Mouse (Mus musculus) midbrain, embryonic 10.5 days (tissue): ENCODE measurements around the gene Ets1. TPM values are rescaled to one million over a fixed set of nuclear protein-coding genes. Genes with fewer than 3 reads are reported as not detected.

ENCODE experiments used
- DNase-seq: peaks from one replicate; pipeline ENCODE4 v3.0.0-alpha.2; 2017; ENCODE audit warnings: low spot score
- H3K27ac ChIP-seq: fragments of 300-500 bp; sonication (generic); replicated peaks from 2 replicates; pipeline ENCODE4 v1.5.1; 2016; ENCODE audit warnings: mild to moderate bottlenecking
- H3K27me3 ChIP-seq: fragments of 300-500 bp; sonication (generic); 2 replicates; pipeline ENCODE4 v1.6.1; 2016; ENCODE audit warnings: low read depth, mild to moderate bottlenecking; ENCODE audit not compliant: poor library complexity, severe bottlenecking
- H3K36me3 ChIP-seq: fragments of 300-500 bp; sonication (generic); 2 replicates; pipeline ENCODE4 v1.6.1; 2016; ENCODE audit warnings: mild to moderate bottlenecking, moderate library complexity
- H3K4me1 ChIP-seq: fragments of 300-500 bp; sonication (generic); 2 replicates; pipeline ENCODE4 v1.6.1; 2016
- H3K4me3 ChIP-seq: fragments of 300-500 bp; sonication (generic); 2 replicates; pipeline ENCODE4 v1.5.1; 2016; ENCODE audit warnings: mild to moderate bottlenecking, moderate library complexity
- H3K9me3 ChIP-seq: fragments of 300-500 bp; sonication (generic); replicated peaks from 2 replicates; pipeline ENCODE4 v1.6.1; 2016; ENCODE audit warnings: mild to moderate bottlenecking
- WGBS: fragments of 180-500 bp; shearing (Covaris S2); methylation state at CpG from one replicate; pipeline ENCODE4 v1.1.7; 2016; 5-methylcytosine and 5-hydroxymethylcytosine counted together
- polyA plus RNA-seq: library from polyadenylated mRNA; unstranded; fragments of >200 nt; fragmentation: Nextera tagmentation; extraction: Ambion mirVana; gene quantifications from 2 replicates; pipeline ENCODE4 v1.2.1, GENCODE M21; 2016

The Ets1 gene
- polyA plus RNA-seq, 1 experiment from 2014 or later = 25.7 TPM

DNA sequence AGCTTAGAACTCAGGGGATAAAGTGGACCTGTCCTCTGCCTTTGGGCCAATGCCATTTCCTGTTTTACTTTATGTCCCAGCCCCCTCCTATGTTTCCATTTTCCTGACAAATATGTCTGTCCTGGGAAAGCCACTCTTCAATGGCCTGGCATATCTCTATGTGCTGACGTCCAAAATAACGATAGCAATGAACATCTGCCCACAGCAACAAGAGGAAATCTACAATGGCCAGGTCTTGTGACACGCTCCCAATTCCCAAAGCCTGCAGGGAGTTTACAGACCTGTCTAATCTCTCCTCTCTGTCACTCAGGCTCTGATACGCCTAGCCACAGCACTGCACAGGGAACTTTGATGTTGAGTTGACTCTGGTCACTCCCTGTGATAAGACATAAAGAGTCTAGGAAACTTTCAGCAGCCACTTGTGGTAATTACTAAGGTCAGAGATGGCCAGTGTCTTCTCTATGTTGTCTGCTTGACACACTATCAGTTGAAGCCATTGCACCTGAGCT is 124.7 kb downstream of the Ets1 start:
- no peak for DNase-seq
- WGBS = 89% methylated on average over 4 of the region's 4 CpGs
- Histone ChIP-seq H3K27me3 (no peaks in the 10 kb centered on the region), H3K36me3 (no peaks in the 10 kb centered on the region), H3K9me3 (no peaks in the 10 kb centered on the region), H3K27ac (no peak overlapping the region), H3K4me1 (peaks cover under 1% of the 10 kb centered on the region), H3K4me3 (no peak overlapping the region)

DNA sequence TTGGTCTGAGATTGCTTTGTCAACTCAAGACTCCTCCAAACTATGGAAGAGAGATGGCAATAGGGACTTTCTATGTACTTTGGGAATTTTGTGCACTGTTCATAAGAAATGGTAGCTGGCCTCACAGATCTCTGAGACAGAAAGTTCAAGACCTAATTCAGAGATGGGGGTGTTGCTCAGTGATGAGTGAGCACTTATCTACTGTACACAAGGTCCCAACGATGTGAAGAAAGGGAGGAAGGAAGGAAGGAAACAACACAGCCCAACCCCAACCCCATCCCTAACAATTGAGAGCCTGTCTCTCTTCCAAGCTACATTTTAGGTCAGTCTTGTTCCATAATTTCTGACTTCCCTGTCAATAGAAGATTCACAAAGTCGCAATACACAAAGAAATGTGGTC is 125.3 kb downstream of the Ets1 start:
- H3K27me3 ChIP-seq = no peaks in the 10 kb centered on the region
- no peaks in the 10 kb centered on the region for H3K9me3 ChIP-seq
- H3K4me1 ChIP-seq = no peaks in the 10 kb centered on the region
- no peaks in the 10 kb centered on the region for H3K36me3 ChIP-seq
- no peak overlapping the region for H3K4me3 ChIP-seq
- WGBS = 81% methylated on average over 2 of the region's 2 CpGs
- DNase-seq = no peak
- no peak overlapping the region for H3K27ac ChIP-seq

DNA sequence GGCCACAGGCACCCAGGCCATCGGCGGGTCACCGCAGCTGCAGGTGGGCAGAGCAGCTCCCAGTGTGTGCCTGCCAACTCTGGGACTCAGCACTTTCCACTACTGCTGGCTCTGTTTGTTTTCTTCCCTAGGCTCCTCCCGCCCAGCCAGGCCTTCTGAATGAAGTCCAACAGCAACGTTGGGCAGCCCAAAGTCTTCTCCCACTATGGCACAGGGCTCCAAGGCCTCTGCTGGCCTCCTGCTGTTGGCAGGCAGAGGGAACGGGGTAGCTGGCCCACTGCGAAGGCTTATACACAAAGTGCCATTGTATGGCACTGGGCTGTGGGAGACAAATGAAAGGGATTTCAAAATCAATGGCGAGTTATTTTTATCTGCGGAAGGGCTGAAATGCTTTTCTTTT is 128.4 kb downstream of the Ets1 start:
- H3K4me3 ChIP-seq = no peak overlapping the region
- H3K36me3 ChIP-seq = no peaks in the 10 kb centered on the region
- DNase-seq = no peak
- no peak overlapping the region for H3K27ac ChIP-seq
- WGBS = 75% methylated on average over 9 of the region's 9 CpGs
- H3K27me3 ChIP-seq = no peaks in the 10 kb centered on the region
- no peaks in the 10 kb centered on the region for H3K4me1 ChIP-seq
- H3K9me3 ChIP-seq = no peaks in the 10 kb centered on the region

DNA sequence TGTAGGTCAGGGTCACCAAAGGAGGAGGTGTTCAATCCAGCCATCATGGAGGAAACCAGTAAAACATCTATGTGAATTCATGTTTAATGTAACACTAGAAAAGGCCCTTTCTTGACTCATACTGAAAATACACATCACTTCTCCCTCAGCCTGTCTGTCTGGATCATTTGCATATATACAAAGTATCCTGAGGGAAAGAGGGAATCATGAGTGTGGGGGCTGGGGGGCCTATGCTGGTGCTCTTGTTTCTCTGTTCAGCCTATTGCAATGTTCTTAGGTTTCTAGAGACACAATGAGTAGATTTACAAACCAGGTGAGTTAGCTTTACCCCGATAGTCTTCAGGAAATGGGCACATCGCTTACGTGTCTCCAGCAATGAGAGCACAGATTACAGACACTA is 129.1 kb downstream of the Ets1 start:
- DNase-seq = no peak
- Histone ChIP-seq H3K4me1 (no peaks in the 10 kb centered on the region), H3K4me3 (no peak overlapping the region), H3K27ac (no peak overlapping the region), H3K36me3 (no peaks in the 10 kb centered on the region), H3K9me3 (no peaks in the 10 kb centered on the region), H3K27me3 (no peaks in the 10 kb centered on the region)
- WGBS = 94% methylated on average over 3 of the region's 3 CpGs

DNA sequence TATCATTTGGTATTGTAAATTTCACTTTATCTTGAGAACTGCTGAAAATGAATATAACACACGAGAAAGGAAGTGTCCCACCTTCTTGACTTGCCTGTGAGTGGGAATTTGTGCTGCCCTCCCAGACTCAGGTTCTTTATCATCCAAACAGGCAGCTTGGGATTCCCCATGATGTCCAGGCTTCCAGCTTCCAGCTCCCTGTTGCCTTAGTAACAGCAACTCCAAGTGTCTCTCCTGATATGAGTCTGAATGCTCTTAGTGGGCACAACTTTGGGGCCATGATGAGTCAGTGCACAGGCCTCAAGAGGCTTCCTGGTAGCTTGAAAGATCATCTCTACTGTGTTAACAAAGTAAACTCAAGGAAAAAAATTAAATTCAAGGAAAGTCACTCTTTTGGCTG is 142.8 kb downstream of the Ets1 start:
- Histone ChIP-seq H3K27me3 (no peaks in the 10 kb centered on the region), H3K27ac (no peak overlapping the region), H3K4me1 (no peaks in the 10 kb centered on the region), H3K9me3 (no peaks in the 10 kb centered on the region), H3K36me3 (no peaks in the 10 kb centered on the region), H3K4me3 (no peak overlapping the region)
- WGBS = 68% methylated on average over 1 of the region's 1 CpGs
- no peak for DNase-seq

DNA sequence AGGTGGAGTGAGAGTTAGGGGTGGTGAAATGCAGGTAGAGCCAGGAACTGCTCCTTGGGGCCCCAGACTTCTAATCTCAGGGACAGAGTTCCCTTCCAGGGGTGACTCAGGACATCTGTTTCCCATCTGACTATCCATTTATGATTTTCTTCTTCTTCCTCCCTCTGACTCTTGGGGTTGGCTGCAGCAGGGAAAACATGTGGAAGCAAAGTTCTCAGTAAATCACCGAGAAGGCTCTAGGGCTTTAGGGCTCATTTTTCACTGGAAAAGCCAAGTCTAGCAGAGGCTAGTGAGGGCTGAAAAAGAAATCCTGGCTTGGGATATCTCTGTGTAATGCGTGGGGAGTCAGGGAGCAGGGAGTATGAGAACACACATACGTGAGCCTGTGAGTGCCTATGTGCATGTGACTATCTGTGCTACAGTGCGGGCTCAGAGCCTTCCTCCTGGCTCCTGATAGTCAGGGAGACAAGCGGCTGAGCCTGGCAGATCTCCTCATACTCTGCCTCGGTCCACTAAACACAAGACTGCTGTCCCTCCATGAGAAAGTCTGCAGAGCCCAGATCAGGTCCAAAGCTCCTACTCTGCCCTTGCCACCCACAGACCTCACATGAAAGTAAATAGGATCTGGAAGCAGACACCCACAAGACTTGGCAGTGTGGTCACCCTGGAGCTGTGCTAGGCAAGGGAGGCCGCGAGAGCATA is 146.5 kb downstream of the Ets1 start:
- Histone ChIP-seq H3K4me3 (no peak overlapping the region), H3K9me3 (no peaks in the 10 kb centered on the region), H3K36me3 (no peaks in the 10 kb centered on the region), H3K4me1 (peaks cover 2% of the 10 kb centered on the region), H3K27ac (no peak overlapping the region), H3K27me3 (no peaks in the 10 kb centered on the region)
- DNase-seq = no peak
- 86% methylated on average over 8 of the region's 8 CpGs for WGBS

DNA sequence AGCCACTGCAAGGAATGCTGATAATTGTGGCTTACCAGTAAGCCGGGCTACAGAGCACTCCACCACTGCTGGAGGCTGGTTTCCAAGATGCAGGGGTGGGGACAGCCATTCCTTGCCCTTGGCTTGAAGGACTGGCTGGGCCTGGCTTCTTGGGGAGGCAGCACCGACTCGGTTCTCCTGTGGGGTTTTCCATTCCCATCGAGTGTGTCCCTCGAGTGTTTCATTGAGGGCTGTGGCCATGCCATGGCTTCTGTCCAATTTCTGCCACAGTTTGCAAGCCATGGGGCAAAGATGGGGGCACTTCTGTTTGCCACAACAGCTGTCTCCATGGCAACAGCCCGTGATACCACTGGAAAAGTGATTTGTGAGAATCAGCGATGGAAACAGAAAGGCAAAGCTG is 151.1 kb downstream of the Ets1 start:
- Histone ChIP-seq H3K9me3 (no peaks in the 10 kb centered on the region), H3K27ac (no peak overlapping the region), H3K4me1 (peaks cover 6% of the 10 kb centered on the region), H3K27me3 (no peaks in the 10 kb centered on the region), H3K36me3 (no peaks in the 10 kb centered on the region), H3K4me3 (no peak overlapping the region)
- 82% methylated on average over 7 of the region's 7 CpGs for WGBS
- no peak for DNase-seq

DNA sequence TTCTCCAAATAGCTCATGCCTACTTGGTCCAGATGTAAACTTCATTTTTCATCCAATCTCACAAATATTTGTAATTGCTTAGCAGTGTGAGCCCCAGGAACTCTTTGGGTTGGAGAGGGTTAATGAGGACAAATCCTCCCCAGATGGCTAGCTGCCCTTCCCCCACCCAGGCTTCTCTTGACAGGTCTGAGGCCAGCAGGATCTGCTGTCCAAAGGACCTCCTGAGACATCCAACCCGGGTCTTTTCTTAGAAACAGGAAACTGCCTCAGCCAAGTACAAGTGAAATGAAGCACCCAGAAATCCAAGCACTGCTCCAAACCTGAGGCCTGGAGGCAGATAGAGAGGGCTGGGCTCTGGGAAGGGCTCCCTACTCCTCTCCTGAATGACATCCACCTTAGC is 151.6 kb downstream of the Ets1 start:
- no peaks in the 10 kb centered on the region for H3K9me3 ChIP-seq
- no peak for DNase-seq
- H3K4me1 ChIP-seq = peaks cover 6% of the 10 kb centered on the region
- WGBS = 19% methylated on average over 1 of the region's 1 CpGs
- H3K36me3 ChIP-seq = no peaks in the 10 kb centered on the region
- H3K4me3 ChIP-seq = no peak overlapping the region
- H3K27ac ChIP-seq = no peak overlapping the region
- H3K27me3 ChIP-seq = no peaks in the 10 kb centered on the region

DNA sequence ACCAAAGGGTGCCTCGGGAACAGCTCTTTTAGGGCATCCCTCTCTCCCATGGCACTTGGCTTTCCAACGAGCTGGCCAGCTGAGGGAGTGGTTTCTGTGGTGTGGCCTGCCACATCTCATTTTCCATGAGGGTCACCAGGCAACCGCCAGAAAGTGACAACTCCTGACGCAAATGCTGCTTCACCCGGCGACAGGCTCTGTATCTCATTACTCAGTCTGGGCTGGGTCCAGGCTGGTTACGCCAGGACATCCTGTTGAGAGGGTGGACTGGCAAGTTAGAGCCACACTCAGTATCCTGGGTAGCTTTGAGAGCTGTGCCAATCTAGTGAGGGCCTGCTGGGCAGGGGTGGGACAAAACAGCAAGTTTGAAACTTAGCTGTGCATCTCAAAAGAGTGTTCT is 153.3 kb downstream of the Ets1 start:
- Histone ChIP-seq H3K27ac (no peak overlapping the region), H3K4me1 (peaks cover 6% of the 10 kb centered on the region), H3K9me3 (no peaks in the 10 kb centered on the region), H3K4me3 (no peak overlapping the region), H3K27me3 (no peaks in the 10 kb centered on the region), H3K36me3 (no peaks in the 10 kb centered on the region)
- DNase-seq = no peak
- 73% methylated on average over 7 of the region's 7 CpGs for WGBS

DNA sequence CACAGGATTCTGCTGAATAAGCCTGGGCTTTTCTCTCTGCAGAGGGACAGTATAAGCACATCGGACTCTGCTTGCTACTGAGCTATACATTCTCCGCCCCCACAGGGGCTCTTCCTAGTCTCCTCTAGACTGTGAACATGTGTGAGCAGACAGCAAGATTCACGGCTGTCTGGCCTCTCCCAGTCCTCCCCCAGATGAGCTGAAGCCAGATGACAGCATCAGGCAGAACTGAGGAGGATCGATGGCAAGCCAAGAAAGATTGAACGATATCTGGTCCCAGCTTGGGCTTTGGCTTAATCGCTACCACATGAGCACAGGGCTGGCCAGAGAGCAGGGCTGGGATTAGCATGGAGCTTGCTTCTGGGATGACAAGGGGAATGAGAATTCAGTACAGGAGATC is 155.7 kb downstream of the Ets1 start:
- peaks cover 6% of the 10 kb centered on the region for H3K4me1 ChIP-seq
- H3K36me3 ChIP-seq = no peaks in the 10 kb centered on the region
- 77% methylated on average over 6 of the region's 6 CpGs for WGBS
- no peak for DNase-seq
- no peak overlapping the region for H3K27ac ChIP-seq
- H3K9me3 ChIP-seq = no peaks in the 10 kb centered on the region
- no peak overlapping the region for H3K4me3 ChIP-seq
- H3K27me3 ChIP-seq = no peaks in the 10 kb centered on the region

DNA sequence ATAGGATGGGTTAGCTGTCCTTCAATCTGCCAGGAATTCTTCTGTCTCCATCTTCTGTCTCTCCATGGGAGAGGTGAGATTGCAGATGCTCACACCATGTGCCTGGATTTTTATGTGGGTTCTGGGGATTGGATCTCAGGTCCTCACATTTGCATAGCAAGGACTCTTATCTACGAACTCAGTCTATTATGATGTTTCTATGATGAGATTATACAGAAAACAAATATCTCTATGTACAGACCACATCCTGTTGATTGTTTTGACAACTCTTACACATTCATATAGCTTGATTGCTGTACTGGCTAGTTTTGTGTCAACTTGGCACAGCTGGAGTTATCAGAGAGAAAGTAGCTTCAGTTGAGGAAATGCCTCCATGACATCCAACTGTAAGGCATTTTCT is 162.2 kb downstream of the Ets1 start:
- no peak for DNase-seq
- WGBS = 84% methylated on average over 1 of the region's 1 CpGs
- Histone ChIP-seq H3K36me3 (no peaks in the 10 kb centered on the region), H3K4me3 (no peak overlapping the region), H3K4me1 (no peaks in the 10 kb centered on the region), H3K27ac (no peak overlapping the region), H3K27me3 (no peaks in the 10 kb centered on the region), H3K9me3 (no peaks in the 10 kb centered on the region)

DNA sequence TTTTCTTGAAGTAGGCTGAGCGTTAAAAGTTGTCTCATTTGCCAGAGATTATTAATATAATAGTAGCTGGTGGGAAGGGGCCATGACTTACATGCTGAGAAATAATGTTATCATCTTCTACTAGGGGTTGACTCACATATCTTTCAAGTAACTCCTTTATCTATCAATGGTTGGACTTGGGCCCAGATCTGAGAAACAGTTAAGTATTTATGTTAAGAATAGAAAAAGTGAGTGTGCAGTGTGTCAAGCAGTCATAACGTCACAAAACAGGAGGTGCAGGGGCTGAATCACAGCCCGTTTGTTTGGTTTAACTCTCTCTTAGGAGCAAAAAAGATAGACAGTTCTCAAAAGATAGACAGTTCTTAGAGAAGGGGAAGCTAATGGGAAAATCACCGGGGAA is 170.1 kb downstream of the Ets1 start:
- H3K4me1 ChIP-seq = no peaks in the 10 kb centered on the region
- DNase-seq = no peak
- no peaks in the 10 kb centered on the region for H3K9me3 ChIP-seq
- H3K27me3 ChIP-seq = no peaks in the 10 kb centered on the region
- 89% methylated on average over 4 of the region's 4 CpGs for WGBS
- H3K4me3 ChIP-seq = no peak overlapping the region
- H3K27ac ChIP-seq = no peak overlapping the region
- no peaks in the 10 kb centered on the region for H3K36me3 ChIP-seq
